Mouse (Mus musculus) liver, embryonic 11.5 days (tissue): Measurements from ENCODE around the gene Ikzf4. TPM values are rescaled to one million over a fixed set of nuclear protein-coding genes. Genes with fewer than 3 reads are reported as not detected.
A peak's percentile ranks its signal among the peaks of the same experiment; 100 is the strongest.
"Not testable (repeated sequence)": the region's sequence is repeated elsewhere in the genome, so short reads cannot be mapped to it uniquely, and the experiment has no call there.

Source experiments
- ATAC-seq: fragments of 200-750 bp; cut with Nextera tagmentation; replicated peaks from 2 replicates; pipeline ENCODE4 v1.8.0; 2017; ENCODE audit warnings: moderate number of reproducible peaks, mild to moderate bottlenecking, moderate TSS enrichment, moderate library complexity; ENCODE audit not compliant: low FRiP score
- DNase-seq: peaks from one replicate; pipeline ENCODE4 v3.0.0-alpha.2; 2017; ENCODE audit warnings: low spot score
- H3K27ac ChIP-seq: fragments of 300-500 bp; sonication (generic); 2 replicates; pipeline ENCODE4 v1.5.1; 2014; ENCODE audit warnings: mild to moderate bottlenecking, low read depth, low read length, control low read depth
- H3K27me3 ChIP-seq: fragments of 300-500 bp; sonication (generic); replicated peaks from 2 replicates; pipeline ENCODE4 v1.6.1; 2014; ENCODE audit warnings: low read length, mixed read lengths; ENCODE audit not compliant: control insufficient read depth, insufficient read depth
- H3K36me3 ChIP-seq: fragments of 300-500 bp; sonication (generic); 2 replicates; pipeline ENCODE4 v1.6.1; 2014; ENCODE audit warnings: mild to moderate bottlenecking, low read length, moderate library complexity, mixed read lengths; ENCODE audit not compliant: control insufficient read depth, insufficient read depth
- H3K4me1 ChIP-seq: fragments of 300-500 bp; sonication (generic); replicated peaks from 2 replicates; pipeline ENCODE4 v1.6.1; 2014; ENCODE audit warnings: low read length, mixed read lengths; ENCODE audit not compliant: control insufficient read depth, insufficient read depth
- H3K4me2 ChIP-seq: fragments of 300-500 bp; sonication (generic); 2 replicates; pipeline ENCODE4 v1.6.1; 2014; ENCODE audit warnings: mild to moderate bottlenecking, control low read depth, moderate library complexity
- H3K4me3 ChIP-seq: fragments of 300-500 bp; sonication (generic); 2 replicates; pipeline ENCODE4 v1.5.1; 2014; ENCODE audit warnings: low read depth, low read length, control low read depth
- H3K9ac ChIP-seq: fragments of 300-500 bp; sonication (generic); 2 replicates; pipeline ENCODE4 v1.6.1; 2014; ENCODE audit warnings: low read depth, low read length, control low read depth
- H3K9me3 ChIP-seq: fragments of 300-500 bp; sonication (generic); 2 replicates; pipeline ENCODE4 v1.6.1; 2016; ENCODE audit warnings: low read length, inconsistent platforms, mixed read lengths; ENCODE audit not compliant: control insufficient read depth
- WGBS: fragments of 180-500 bp; shearing (Covaris S2); extraction: QIAGEN DNeasy Blood & Tissue Kit; methylation state at CpG from one replicate; pipeline ENCODE4 v1.1.7; 2014; 5-methylcytosine and 5-hydroxymethylcytosine counted together
- polyA plus RNA-seq: library from polyadenylated mRNA; unstranded; fragments of >200 nt; fragmentation: Nextera tagmentation; extraction: Ambion mirVana; gene quantifications from 2 replicates; pipeline ENCODE4 v1.2.1, GENCODE M21; 2014

The Ikzf4 gene
- polyA plus RNA-seq, 1 experiment from 2014 or later = 1.3 TPM

- peaks cover 11% of the 10 kb centered on the region; the same call in 1 of the 2 replicates for H3K4me1 ChIP-seq
- WGBS = 79% methylated on average over 5 of the region's 5 CpGs
- H3K27me3 ChIP-seq, H3K9me3 ChIP-seq, H3K4me2 ChIP-seq, H3K9ac ChIP-seq, ATAC-seq, DNase-seq, H3K27ac ChIP-seq, H3K4me3 ChIP-seq, H3K36me3 ChIP-seq: not testable (repeated sequence)
Measured at GRCm38 (mm10) chr10:128630306-128630705, 15.5 kb downstream of the Ikzf4 start.

DNA sequence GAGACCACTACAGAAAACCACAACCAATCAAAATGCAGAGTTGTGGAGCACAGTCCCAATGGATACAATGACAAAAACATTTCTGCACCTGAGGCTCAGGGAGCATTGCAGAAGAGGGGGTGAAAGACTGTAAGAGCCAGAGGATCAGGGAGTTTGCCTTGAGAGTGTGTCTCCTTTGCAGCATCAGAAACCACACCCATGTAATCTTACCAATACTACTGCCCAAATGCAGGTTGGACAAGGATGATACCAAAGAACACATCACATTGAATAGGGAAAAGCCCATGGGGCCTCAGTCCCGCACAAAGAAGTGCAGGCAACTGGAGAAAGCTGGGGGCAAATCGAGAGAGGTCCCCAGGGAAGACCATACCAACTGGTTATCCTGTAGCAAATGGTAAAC is 16.0 kb downstream of the Ikzf4 start:
- Histone ChIP-seq H3K27me3 (peaks cover 3% of the 10 kb centered on the region), H3K27ac (no peak overlapping the region), H3K4me1 (peaks cover 15% of the 10 kb centered on the region), H3K4me2 (no peak overlapping the region; the same call in 1 of the 2 replicates), H3K36me3 (peaks cover 10% of the 10 kb centered on the region), H3K4me3 (no peak overlapping the region), H3K9me3 (no peaks in the 10 kb centered on the region), H3K9ac (no peak overlapping the region)
- 60% methylated on average over 2 of the region's 2 CpGs for WGBS
- peak; percentile 46; the same call in 1 of the 2 replicates for ATAC-seq
- no peak for DNase-seq

- ATAC-seq (peak; percentile 48), DNase-seq (no peak)
- Histone ChIP-seq H3K9me3 (no peaks in the 10 kb centered on the region), H3K36me3 (peaks cover 20% of the 10 kb centered on the region), H3K9ac (no peak overlapping the region), H3K27ac (no peak overlapping the region), H3K4me2 (no peak overlapping the region), H3K4me1 (peaks cover 15% of the 10 kb centered on the region), H3K4me3 (no peak overlapping the region), H3K27me3 (peaks cover 3% of the 10 kb centered on the region)
- 72% methylated on average over 10 of the region's 10 CpGs for WGBS
Measured at GRCm38 (mm10) chr10:128627398-128628317, 18.1 kb downstream of the Ikzf4 start.

GRCm38 (mm10) chr10:128626311-128627310 is 19.2 kb downstream of the Ikzf4 start, which contains the start of gene Rps26:
Gene Rps26 (minus strand): TSS chr10:128626747.
- Histone ChIP-seq H3K9ac (peak within 1 kb of the TSS; percentile 98), H3K4me2 (peak within 1 kb of the TSS; percentile 96), H3K4me3 (peak within 1 kb of the TSS; percentile 87), H3K36me3 (peaks cover 20% of the 10 kb centered on the region), H3K4me1 (peaks cover 13% of the 10 kb centered on the region), H3K9me3 (no peaks in the 10 kb centered on the region), H3K27me3 (no peaks in the 10 kb centered on the region; the same call in 1 of the 2 replicates), H3K27ac (peak within 1 kb of the TSS; percentile 87)
- peak; percentile 89 for ATAC-seq
- WGBS = under 1% methylated on average over 40 of the region's 40 CpGs
- DNase-seq = peak; percentile 79

DNA sequence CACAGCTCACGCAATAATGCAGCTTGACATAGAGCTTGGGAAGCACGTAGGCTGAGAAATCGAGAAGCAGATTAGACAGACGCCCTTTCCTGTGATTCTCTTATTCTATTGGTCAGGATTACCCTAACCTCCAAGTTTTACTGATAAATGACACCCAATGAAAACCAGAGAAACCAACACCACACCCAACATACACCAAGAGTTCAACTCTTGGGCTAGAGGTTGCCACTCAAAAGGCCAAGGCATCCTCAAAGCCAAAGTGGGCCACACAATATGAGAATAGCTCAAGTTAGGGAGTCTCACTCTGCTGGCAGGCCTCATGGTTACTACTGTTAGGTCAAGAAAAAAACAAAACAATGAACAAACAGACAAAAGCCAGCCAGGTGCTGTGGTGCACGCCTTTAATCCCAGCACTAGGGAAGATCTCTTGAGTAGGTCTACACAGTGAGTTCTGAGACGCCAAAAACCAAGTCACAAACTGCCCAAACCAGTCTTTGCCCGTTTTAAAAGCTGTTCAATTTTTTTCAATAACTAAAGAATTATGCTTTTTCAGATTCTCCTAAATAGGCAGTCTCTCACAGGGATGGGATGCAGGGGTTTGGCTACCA is 20.4 kb downstream of the Ikzf4 start:
- H3K4me3 ChIP-seq = peak overlapping the region; percentile 87
- H3K4me2 ChIP-seq = peak overlapping the region; percentile 96
- no peaks in the 10 kb centered on the region for H3K27me3 ChIP-seq
- DNase-seq (no peak), ATAC-seq (peak; percentile 46)
- no peaks in the 10 kb centered on the region for H3K9me3 ChIP-seq
- peak overlapping the region; percentile 87 for H3K27ac ChIP-seq
- 22% methylated on average over 7 of the region's 7 CpGs for WGBS
- peaks cover 12% of the 10 kb centered on the region for H3K4me1 ChIP-seq
- peaks cover 20% of the 10 kb centered on the region for H3K36me3 ChIP-seq
- peak overlapping the region; percentile 98 for H3K9ac ChIP-seq

GRCm38 (mm10) chr10:128623106-128623613 is 22.6 kb downstream of the Ikzf4 start:
- not testable (repeated sequence) for H3K4me1 ChIP-seq, H3K27me3 ChIP-seq, ATAC-seq, H3K9ac ChIP-seq, DNase-seq, H3K4me3 ChIP-seq, H3K27ac ChIP-seq, H3K4me2 ChIP-seq, H3K9me3 ChIP-seq
- 76% methylated on average over 4 of the region's 4 CpGs for WGBS
- H3K36me3 ChIP-seq = peaks cover 20% of the 10 kb centered on the region

GRCm38 (mm10) chr10:128622702-128623101 is 23.1 kb downstream of the Ikzf4 start:
- DNase-seq (no peak), ATAC-seq (no peak)
- H3K4me1 ChIP-seq = peaks cover 7% of the 10 kb centered on the region
- no peaks in the 10 kb centered on the region for H3K27me3 ChIP-seq
- H3K9ac ChIP-seq = no peak overlapping the region
- no peaks in the 10 kb centered on the region for H3K9me3 ChIP-seq
- H3K27ac ChIP-seq = no peak overlapping the region
- H3K36me3 ChIP-seq = peaks cover 20% of the 10 kb centered on the region
- no peak overlapping the region for H3K4me2 ChIP-seq
- WGBS = 69% methylated on average over 4 of the region's 4 CpGs
- H3K4me3 ChIP-seq = no peak overlapping the region
